Mouse (Mus musculus) heart, embryonic 10.5 days (tissue): ENCODE measurements around the gene Fam129a. TPM values are rescaled to one million over a fixed set of nuclear protein-coding genes. Genes with fewer than 3 reads are reported as not detected.

Experiments used
- DNase-seq: peaks from one replicate; pipeline ENCODE4 v3.0.0-alpha.2; 2017; ENCODE audit warnings: low spot score
- H3K27ac ChIP-seq: fragments of 300-500 bp; sonication (generic); 2 replicates; pipeline ENCODE4 v1.5.1; 2016; ENCODE audit warnings: mild to moderate bottlenecking
- H3K27me3 ChIP-seq: fragments of 300-500 bp; sonication (generic); 2 replicates; pipeline ENCODE4 v1.6.1; 2016; ENCODE audit warnings: mild to moderate bottlenecking; ENCODE audit not compliant: poor library complexity, insufficient read depth, severe bottlenecking
- H3K36me3 ChIP-seq: fragments of 300-500 bp; sonication (generic); 2 replicates; pipeline ENCODE4 v1.6.1; 2016; ENCODE audit warnings: mild to moderate bottlenecking, moderate library complexity
- H3K4me1 ChIP-seq: fragments of 300-500 bp; sonication (generic); 2 replicates; pipeline ENCODE4 v1.6.1; 2016; ENCODE audit warnings: mild to moderate bottlenecking
- H3K4me3 ChIP-seq: fragments of 300-500 bp; sonication (generic); 2 replicates; pipeline ENCODE4 v1.5.1; 2016; ENCODE audit warnings: mild to moderate bottlenecking, moderate library complexity
- H3K9me3 ChIP-seq: fragments of 300-500 bp; sonication (generic); 2 replicates; pipeline ENCODE4 v1.6.1; 2016; ENCODE audit warnings: mild to moderate bottlenecking, moderate library complexity
- WGBS: fragments of 180-500 bp; shearing (Covaris S2); methylation state at CpG from one replicate; pipeline ENCODE4 v1.1.7; 2016; 5-methylcytosine and 5-hydroxymethylcytosine counted together
- polyA plus RNA-seq: library from polyadenylated mRNA; unstranded; fragments of >200 nt; fragmentation: Nextera tagmentation; extraction: Ambion mirVana; gene quantifications from 2 replicates; pipeline ENCODE4 v1.2.1, GENCODE M21; 2016

Gene Fam129a
- polyA plus RNA-seq, 1 experiment from 2014 or later, result 2.0 TPM

GRCm38 (mm10) chr1:151758991-151759390, 188.0 kb downstream of the Fam129a start:
- H3K4me3 ChIP-seq, result no peak overlapping the region
- H3K27ac ChIP-seq, result no peak overlapping the region
- DNase-seq, result no peak
- H3K27me3 ChIP-seq, result no peaks in the 10 kb centered on the region
- WGBS, result 78% methylated on average over 2 of the region's 2 CpGs
- H3K4me1 ChIP-seq, result peaks cover 22% of the 10 kb centered on the region
- peaks cover 12% of the 10 kb centered on the region; the same call in 1 of the 2 replicates for H3K36me3 ChIP-seq
- H3K9me3 ChIP-seq, result no peaks in the 10 kb centered on the region

DNA sequence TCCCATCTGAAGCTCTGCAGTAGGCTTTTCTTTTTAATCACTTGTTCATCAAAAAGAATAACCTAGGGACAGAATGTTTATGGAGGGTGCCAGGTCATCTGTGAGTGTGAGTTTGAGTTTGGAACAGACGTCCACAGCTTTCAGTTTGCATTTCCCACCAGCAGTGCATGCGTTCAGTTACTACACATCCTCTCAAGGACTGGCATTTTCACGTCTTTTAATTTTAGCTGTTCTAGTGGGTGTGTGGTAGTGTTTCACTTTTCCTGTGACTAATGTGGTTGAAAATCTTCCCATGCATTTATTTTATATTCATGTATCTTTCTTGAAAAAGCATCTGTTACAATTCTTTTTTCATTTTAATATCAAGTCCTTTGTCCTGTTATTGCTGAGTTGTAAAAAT, 193.2 kb downstream of the Fam129a start:
- no peak overlapping the region for H3K4me3 ChIP-seq
- no peak for DNase-seq
- H3K27me3 ChIP-seq, result no peaks in the 10 kb centered on the region
- 0 out of 2 replicates have a peak, but pooled peaks cover 4% of the 10 kb centered on the region for H3K4me1 ChIP-seq
- H3K36me3 ChIP-seq, result peaks cover 15% of the 10 kb centered on the region; the same call in 1 of the 2 replicates
- H3K9me3 ChIP-seq, result no peaks in the 10 kb centered on the region
- 83% methylated on average over 3 of the region's 3 CpGs for WGBS
- no peak overlapping the region for H3K27ac ChIP-seq

GRCm38 (mm10) chr1:151766166-151766565, 195.2 kb downstream of the Fam129a start:
- Histone ChIP-seq H3K27ac (no peak overlapping the region), H3K4me3 (no peak overlapping the region), H3K9me3 (no peaks in the 10 kb centered on the region), H3K27me3 (no peaks in the 10 kb centered on the region), H3K36me3 (peaks cover 17% of the 10 kb centered on the region), H3K4me1 (0 out of 2 replicates have a peak, but pooled peaks cover 4% of the 10 kb centered on the region)
- DNase-seq, result no peak
- WGBS, result 81% methylated on average over 2 of the region's 2 CpGs

- WGBS, result 85% methylated on average over 3 of the region's 3 CpGs
- H3K9me3 ChIP-seq, result no peaks in the 10 kb centered on the region
- no peak for DNase-seq
- no peak overlapping the region for H3K4me3 ChIP-seq
- 0 out of 2 replicates have a peak, but pooled peaks cover 4% of the 10 kb centered on the region for H3K4me1 ChIP-seq
- no peak overlapping the region; the same call in 1 of the 2 replicates for H3K27ac ChIP-seq
- H3K36me3 ChIP-seq, result peaks cover 21% of the 10 kb centered on the region
- no peaks in the 10 kb centered on the region for H3K27me3 ChIP-seq
Observed at GRCm38 (mm10) chr1:151766976-151767654, 196.1 kb downstream of the Fam129a start.

GRCm38 (mm10) chr1:151769200-151769913, 198.4 kb downstream of the Fam129a start:
- H3K27me3 ChIP-seq, result no peaks in the 10 kb centered on the region
- peaks cover 20% of the 10 kb centered on the region for H3K36me3 ChIP-seq
- H3K4me1 ChIP-seq, result no peaks in the 10 kb centered on the region
- DNase-seq, result no peak
- H3K4me3 ChIP-seq, result no peak overlapping the region
- WGBS, result 89% methylated on average over 3 of the region's 3 CpGs
- H3K27ac ChIP-seq, result no peak overlapping the region
- no peaks in the 10 kb centered on the region for H3K9me3 ChIP-seq

Other genes with a start within 250 kb of the Fam129a start
- 275 and 305 TPM in 2 replicates for gene Ivns1abp, start 226.7 kb upstream of the Fam129a start, polyA plus RNA-seq
- 17.0 and 18.3 TPM in 2 replicates for gene Swt1, start 142.7 kb upstream of the Fam129a start, polyA plus RNA-seq
- 41.9 and 50.3 TPM in 2 replicates for gene Trmt1l, start 142.6 kb upstream of the Fam129a start, polyA plus RNA-seq
- 81.3 and 84.0 TPM in 2 replicates for gene Rnf2, start 70.2 kb upstream of the Fam129a start, polyA plus RNA-seq
- gene Edem3, start 184.2 kb downstream of the Fam129a start, polyA plus RNA-seq, result 15.0 and 20.3 TPM in 2 replicates